Mouse (Mus musculus): Measurements from ENCODE around the gene Irf2bpl.

The Irf2bpl gene

DNA sequence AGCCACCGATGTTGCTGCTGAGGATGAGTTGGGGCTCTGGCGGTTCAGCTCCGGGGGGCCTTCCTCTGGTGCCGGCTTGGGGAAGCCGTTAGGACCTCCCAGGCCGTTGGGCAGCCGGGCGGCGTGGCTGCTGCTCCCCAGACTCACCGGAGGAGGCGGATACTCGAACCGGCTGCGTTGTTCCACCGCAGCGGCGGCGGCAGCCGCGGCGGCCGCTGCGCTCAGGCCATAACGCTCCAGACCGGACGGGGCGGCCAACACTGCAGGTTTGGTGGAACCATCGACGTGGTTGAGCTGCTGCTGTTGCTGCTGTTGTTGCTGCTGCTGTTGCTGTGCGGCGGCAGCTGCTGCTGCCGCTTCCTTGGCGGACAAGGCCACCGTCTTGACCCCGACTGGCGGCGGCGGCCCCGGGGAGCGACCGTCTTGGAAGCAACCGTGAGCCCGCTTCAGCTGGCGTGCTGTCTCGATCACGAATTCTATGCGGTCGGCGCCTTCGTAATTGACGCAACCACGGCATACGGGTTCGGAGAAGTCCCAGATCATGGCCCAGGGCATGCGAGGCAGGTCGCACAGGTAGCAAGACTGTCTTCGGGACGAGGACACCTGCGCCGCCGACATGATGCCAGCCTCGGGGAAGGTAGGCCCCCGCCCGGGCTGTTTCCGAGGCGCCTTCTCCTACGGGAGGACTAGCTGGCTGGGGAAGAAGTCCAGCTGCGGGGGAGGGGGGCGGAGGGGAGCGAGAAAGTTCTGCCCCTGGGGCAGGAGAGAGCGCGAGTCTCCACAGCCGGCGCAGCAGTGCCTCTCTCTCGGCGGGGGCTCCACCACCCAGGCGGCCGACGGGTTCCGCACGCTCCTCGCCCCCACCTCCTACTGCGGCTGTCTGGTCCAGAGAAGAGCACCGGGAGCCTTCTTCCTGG is 1.1 kb downstream of the Irf2bpl start:
- DNase-seq, result peak; percentile 71

DNA sequence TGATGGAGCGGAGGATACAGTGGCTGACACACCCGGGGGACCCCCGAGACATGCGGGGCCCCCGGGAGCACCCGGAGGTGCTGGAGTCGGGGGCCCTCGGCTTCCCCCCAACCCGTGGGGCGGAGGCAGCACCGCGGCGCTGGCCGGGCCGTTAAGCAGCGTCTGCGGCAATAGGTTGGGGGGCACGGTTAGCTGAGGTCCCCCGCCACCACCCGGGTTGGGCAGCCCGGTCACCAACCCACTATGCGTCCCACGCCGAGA is 1.6 kb downstream of the Irf2bpl start:
- peak; percentile 49 for DNase-seq

DNA sequence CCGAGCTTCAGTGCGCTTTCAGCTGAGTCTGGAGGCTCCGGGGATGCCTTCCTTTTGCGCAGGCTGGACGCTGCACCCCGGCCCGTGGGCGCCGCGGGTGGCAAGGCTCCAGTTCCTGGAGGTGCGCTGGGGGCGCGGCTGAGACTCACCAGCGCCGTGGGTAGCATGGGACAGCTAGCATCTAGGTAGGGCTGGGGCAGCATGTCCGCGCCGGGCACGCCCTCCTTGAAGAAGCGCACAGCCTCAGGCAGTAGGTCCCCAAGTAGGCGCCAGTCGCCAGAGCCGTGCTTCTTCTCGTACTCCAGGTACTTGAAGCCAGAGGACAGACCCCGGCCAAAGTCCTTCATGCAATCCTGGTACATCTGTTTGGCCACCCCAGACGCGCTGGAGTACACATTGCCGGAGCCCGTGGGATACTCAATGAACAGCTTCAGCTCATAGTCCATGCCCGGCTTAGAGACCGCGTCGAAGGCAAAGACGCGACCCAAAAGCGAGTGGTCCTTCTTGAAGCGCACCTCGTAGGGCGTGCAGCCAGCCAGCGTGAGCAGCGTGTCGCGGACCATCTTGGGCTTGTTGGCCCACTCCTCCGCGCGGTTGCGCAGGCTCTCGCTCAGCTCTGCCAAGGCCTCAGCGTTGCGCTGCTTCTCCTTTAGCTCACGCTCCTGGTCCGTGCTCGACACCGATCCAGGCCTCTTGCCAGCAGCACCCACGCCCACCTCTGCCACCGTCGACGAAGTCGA is 2.1 kb downstream of the Irf2bpl start:
- DNase-seq, result no peak

DNA sequence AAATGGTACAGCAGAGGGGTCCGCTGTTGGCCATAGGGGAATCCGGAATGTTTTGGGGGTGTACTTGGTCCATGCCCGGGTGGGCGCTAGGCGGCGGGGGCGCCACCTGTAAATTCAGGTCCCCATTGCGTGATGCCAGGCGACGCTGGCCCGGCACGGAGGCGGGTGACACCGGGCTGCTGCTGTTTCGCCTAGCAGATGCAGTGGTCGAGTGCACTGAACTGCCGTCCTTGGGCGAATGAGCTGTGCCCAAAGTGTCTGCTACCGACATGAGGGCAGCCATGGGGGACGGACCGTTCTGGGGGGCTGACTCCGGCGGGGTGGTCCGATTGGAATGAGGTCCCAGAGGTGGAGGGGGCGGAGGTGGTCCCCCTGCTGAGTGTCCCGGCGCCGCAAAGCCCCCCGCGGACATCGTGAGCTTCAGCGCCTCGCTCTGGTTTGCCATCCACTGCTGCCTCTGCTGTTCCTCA is 2.8 kb downstream of the Irf2bpl start:
- DNase-seq, result no peak

DNA sequence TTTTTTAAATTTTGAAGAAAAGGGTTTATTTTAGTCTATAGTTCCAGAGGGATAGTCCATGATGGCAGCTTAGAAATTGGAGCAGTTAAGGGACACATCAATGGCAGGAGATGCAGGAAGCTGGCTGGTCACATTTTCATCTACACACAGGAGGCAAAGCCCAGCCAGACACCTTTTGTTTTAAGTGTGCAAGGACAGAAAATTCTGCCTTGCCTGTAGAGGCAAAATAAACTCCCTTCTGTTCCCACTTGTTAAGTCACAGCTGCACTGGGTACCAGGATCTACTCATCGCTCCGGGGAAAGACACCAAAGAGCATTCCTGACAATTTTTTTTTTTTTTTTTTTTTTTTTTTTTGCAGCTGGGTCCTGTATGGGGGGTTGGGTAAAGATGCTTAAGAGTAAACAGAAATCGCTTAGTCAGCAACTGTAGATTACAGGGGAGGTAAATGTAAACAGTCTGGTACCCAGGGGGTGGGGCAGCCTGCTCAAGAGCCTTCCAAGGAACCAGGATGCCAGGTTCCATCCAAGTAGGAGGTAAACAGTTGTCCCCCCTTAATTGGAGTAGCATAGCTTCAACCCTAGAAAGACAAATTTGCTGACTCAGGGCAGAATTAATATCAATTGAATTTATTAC is 4.4 kb downstream of the Irf2bpl start:
- DNase-seq, result no peak

DNA sequence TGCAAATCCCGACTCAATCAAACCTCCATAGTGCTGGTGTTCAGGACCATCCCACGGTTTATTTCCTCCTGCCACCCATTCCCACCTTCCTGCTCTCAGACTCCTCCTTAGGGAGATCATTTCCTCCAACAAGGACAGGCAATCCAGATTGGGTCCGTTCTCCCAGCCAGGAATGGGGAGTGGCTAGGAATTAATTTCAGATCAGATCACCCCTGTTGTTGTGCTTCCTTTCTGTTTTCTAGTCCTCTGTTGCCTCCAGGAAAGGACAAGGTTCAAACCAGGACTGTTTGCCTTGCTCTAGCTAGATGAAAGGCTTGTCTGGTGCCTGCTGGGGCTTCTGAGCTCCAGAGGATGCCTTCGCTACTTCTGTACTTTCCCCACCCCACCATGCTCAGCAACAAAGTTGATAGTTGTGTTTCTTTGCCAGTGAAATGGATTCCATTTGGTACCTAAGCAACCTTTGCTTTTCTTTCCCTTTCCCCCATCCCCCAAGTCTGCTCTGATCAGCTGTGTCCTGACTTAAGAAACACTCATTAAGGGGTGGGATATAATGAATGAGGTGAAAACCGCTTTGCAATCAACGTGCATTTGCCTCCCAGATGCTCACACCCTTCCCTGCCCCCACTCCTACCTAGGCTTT is 5.0 kb downstream of the Irf2bpl start:
- DNase-seq, result no peak

DNA sequence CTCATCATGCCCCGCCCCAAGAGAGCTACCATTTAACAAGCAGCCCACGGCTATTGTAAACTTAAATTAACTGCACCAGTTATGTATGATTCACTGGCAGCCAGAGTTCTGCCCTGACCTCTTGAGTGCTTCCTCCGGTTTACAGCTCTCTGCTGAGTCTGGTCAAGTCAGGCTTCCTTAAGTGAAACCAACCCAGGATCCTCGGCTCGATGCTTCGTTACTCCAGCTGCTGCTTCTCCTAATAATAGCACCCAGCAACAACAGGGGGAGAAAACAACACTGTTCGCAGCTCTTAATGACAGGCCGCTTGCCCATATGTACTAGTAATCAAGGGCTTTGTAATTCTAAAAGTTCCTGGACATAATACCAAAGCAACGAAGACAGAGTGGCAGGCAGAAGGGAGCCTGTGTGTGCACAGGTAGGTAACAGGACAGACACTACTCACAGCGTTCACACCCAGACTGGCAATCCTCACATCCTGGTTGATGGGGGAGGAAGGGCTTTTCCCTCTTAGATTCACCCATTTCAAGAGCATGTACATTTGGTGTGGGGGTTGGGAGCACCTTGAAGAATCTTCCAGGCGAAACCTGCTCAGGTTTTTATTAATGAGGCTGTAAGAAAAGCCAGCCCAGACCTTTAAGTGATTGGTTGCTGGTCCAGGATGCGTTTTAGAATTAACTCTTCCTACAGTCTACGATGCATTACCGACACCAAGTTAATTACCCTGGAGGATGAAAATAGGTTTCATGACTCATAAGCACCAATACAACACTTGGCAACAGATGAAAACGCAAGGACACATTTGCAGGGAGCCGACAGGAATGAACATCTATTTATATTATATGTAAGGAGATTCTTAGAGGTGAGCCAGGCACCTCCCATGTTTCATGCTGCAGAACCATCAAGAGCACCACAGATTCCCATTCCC is 5.9 kb downstream of the Irf2bpl start:
- no peak for DNase-seq

DNA sequence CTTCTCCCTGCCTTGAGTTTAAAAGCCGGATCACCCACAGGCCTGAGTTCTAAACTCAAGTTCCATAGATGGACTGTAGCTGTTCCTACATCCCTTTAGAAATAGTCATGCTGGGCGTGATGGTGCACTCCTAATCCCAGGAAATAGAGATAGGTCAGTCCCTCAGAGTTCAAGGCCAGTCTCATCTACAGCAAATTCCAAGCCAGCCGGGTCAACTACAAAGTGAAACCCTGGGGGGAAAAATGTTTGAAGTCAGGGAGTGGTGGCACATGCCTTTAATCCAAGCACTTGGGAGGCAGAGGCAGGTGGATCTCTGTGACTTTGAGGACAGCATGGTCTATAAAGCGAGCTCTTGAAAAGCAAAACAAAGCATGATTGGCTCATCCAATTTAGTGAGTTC is 7.6 kb downstream of the Irf2bpl start:
- no peak for DNase-seq

DNA sequence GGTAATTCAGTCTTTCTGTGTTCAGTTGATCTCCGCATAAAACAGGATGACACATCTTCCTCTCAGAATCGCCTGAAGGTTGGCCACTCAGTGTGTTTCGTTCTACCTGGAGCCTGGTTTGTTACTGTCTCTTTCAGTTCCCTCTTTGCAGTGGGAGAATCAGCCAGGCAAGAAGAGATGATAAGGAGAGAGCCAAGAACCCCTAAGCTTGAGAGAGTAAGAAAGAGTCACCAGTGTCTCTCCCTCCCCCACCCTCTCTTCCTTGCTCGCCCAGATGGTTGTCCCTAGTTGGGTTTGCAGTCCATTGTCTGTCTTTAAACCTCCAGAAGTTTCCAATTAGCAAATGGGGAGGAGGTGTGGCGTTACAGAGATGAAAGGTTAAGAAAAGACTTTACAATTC is 8.5 kb downstream of the Irf2bpl start:
- DNase-seq, result no peak

DNA sequence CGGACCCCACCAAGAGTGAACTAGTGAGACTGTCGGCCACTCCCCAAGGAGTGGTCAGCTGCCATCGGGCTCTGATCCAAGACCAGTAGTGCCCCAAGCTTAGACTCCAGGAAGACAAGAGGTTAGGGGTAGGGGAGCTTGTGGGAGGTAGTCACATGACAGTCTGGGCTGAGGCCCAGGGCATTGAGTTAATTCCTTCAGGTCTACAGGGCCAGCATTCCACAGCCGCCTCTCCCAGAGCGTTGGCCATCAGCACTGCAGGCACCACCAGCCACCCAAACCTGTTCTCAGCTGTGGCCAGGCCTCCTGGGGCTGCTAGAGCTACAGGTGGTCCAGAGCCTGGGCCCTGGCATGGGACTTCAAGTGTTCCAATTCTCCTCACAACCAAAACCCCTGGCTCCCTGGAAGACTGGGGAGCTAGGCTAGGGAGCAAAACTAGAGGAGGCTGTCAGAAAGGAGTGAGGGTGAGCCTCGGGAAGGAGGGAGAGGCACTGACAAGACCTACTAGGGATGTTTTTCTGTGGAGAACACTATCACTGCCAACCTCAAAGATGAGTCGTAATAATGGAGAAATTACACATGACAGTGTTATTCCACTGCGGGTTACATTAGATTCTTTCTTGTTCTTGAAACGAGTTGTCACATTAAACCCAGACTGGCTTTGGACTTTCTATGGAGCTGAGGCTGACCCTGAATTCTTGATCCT is 12.1 kb downstream of the Irf2bpl start:
- DNase-seq, result no peak

DNA sequence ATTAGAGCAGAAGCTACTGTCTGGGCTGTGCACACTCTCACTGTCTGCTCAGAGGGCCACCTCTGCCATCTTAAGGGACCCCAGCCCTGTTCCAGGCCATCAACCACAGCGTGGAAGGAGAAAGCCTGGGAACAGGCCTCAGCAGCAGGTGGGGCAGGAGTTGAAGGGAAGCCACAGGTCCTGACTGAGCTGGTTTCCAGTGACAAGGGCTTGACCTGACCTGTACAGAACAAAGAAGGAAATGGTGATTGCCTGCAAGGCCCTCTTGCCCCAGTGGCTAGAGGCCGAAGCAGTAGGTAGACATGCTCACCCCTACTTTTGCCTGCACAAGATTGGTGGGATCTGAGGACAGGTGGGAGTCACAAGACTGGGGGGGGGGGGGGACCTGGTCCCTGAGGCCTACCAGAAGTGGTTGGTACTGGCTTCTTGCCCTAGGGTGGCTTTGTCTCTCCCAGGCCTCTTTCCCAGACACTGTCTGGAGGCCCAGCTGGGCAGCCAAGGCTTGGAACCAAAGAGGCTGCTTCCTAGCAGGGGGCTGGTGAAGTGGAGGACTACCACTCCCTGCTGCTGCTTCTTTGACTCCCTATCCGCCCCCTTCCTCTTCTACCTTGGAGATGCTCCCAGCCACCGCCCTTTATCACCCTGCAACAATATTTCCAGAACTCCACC is 12.8 kb downstream of the Irf2bpl start:
- DNase-seq, result no peak

DNA sequence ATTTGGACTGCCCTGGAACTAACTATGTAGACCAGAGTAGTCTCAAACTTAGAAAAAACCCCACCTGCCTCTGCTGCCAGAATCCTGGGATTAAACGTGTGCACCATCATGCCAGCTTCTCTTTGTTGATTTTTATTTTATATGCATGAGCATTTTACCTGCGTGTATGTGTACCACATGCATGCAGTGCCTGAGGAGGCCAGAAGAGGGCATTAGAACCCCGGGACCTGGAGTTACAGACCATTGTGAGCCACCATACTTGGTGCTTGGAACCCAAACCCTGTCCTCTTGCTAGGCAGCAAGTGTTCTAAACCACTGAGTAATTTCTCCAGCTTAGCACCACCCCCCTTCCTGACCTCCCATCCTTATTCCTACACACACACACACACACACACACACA is 13.6 kb downstream of the Irf2bpl start:
- no peak for DNase-seq

DNA sequence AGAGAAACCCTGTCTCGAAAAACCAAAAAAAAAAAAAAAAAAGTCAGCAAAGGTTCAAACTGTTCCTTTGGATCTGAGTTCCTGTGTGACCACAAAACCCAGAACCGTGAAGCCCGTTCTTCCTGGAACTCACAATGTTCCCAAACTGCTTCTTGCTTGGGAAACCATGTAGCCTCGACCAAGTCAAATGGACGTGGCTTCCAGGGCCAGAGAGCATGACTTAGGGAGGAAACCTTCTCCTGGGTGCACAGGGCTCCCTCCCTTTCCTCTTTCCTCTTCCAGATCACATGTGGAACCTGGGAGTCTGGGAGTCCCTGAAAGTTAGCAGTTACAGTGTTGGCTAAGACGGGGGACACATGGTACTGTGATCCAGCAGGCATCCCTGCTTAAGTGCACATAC is 14.8 kb downstream of the Irf2bpl start:
- DNase-seq, result no peak

DNA sequence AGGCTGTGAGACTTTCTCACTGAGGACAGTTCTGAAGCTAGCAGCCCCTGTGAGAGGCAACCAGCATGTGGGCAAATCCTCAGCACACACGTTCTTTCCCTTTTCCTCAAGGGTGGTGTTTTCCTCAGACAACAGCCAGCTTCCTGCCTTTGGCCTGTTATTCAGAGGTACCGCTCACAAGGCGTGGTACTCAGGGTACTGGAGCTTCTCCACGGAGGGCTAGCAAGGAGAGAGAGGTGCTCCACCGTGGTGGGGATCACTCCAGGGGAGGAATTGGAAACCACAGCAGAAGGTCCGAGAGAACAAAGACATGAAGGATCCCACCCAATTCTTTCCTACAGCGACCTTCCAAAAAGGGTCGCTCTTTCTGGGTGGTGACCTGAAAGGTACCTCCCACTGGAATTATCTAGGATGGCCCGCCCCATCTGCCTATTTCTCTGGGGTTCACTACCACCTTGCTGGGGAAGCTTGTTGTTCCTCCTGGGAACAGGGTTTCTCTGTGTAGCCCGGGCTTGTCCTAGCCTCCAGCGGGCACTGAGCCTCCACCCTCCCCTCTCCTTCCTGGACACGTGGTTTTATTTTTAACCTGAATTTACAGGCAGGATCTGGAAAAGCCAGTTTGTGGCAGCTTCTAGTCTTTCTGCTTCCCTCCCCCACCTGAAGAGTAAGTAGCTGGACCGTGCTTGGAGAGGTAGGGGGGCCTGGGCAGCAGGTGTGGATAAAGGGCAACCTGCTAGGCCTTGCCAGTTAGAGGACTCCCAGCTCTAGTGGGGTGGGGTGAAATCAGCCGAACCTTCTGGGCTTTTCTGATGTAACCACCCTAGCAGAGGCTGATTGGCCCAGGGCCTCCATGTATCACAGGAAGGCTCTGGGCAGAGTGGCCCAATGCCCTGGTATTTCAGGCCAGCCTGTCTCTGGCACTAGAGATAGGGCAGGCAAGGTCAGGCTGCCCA is 17.1 kb downstream of the Irf2bpl start:
- no peak for DNase-seq

DNA sequence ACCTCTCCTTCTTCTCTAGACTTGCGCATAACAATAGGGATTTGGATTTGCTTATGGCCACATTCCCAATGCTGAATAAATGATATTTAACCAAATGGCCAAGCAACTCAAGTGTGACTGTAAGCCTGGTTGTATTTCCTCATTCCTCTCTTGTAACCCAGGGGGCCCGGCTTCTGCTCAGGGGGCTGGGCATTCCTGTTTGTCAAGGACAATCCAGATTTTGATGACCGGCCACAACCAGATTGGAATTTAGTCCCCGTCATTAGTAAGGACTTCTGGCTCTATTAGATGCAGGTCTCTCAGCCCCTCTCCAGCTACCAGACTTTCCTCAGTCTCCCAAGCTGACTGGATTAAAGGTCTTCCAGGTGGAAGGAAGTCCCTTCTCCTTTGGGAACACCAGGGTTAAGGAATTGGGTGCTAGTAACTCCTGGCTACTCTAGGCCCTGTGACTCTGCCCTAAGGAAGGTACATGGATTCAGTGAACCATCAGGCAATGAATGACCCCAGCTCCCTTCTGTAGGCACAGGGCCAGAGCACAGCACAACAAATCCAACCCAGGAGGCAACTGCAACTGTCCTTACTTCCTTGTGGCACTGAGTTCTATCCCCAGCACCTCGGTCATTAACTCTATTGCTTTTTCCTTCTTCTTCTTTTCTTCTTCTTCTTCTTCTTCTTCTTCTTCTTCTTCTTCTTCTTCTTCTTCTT is 20.1 kb downstream of the Irf2bpl start:
- DNase-seq, result no peak

DNA sequence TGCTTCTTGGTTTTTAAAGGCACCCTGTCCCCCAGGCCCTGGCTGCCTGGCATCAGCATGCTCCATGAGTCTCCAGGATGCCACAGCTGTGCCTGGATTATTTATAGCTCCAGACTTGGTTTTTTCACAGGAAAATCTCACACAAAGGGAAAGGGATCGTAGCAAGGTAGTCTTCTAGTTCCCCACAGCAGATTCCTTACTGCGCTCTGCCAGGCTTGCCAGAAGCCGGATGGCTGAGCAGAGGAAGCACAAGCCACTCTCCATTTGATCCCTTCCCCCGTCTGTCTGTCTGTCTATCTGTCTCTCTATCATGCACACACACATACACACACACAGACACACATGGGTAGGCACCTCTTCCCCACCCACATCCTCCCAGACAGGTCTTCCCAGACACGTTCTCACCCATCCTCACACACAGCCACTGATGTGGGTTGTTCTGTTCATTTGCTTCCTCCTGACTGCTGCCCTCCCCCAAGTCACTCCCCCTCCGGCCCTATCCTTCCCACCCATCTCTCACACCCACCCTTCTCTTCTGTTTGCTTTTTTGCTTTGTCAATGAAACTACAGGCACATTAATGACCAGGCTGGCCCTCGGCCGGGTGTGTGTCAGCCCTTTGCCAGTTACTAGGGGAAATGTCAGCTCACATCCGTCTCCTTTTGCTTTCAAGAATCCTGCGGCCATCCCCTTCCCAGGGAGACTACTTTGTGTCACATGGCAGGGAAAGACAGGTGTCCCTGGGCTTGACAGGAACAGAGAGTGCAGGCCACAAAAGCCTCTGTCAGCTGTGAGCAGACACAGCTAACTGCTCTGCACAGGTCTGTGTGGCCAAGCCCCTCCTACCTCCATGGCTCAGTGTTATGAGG is 24.4 kb downstream of the Irf2bpl start:
- peak; percentile 57 for DNase-seq

DNA sequence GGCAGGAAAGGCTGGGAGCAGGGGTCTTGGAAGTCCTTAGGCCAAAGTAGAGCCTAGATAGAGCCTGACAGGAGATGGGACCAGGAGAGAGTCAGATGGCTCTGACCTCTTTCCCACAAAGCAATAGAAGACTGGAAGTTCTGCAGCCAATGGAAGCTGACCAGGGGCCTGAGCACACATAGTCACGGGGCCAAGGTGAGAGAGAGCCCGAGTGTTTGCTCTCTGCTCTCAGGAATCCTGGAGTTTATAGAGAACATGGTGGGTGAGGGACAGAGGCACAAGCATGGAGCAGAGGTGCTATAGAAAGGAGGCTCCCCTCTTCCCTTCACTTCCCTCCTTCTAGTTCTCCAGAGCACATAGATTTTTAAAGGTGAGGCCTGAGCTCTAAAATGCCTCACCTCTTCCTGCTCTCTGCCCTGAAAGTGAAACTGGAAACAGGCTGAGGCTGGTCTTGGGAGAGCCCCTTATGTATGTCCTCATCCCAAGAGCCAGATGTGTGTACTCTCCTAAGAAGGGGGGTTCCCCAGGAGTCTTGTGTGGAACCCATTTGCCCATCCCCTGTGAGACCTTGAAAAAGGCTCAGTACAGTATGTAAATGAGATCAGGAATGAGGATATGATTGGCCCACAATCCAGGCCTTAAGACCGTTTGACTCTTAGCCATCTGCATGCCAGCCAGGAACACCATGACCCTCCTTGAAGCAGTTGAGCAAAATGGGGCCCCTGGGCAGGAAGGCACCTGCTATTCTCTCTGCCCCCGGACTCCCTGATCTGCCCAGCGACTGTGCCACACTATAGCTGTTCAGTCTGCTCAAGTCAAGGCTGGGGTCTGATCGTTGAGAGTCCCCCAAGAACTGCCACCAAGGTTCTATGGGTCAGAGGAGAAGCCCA is 25.4 kb downstream of the Irf2bpl start:
- no peak for DNase-seq
